Mouse (Mus musculus): ENCODE data around the gene Gm45140. TPM values are rescaled to one million over a fixed set of nuclear protein-coding genes. Genes with fewer than 3 reads are reported as not detected.

Gene Gm45140
- total and polyA plus RNA-seq, 3 experiments: 9.9 to 26.2 TPM; not detected in 1

GRCm38 (mm10) chr6:87759404-87759803 is 76.2 kb downstream of the Gm45140 start:
- peaks cover 0 to 2% of the 10 kb centered on the region in 2 experiments; a peak in 2 of 4 replicates for H3K36me3 ChIP-seq (ENCODE audit: control insufficient read depth in 1 of 2, insufficient read depth in 2 of 2, low read length in 2 of 2)
- H3K4me1 ChIP-seq (ENCODE audit: control insufficient read depth in 1 of 2, insufficient read depth in 2 of 2, low read length in 2 of 2): no peaks in the 10 kb centered on the region; a peak in 1 of 4 replicates
- no peak overlapping the region for H3K4me3 ChIP-seq (ENCODE audit: control insufficient read depth in 1 of 2, insufficient read depth in 1 of 2, low read depth in 2 of 2, low read length in 2 of 2)
- TF ChIP-seq POLR2AphosphoS5 (IDR thresholded peaks at IDR 0.05; ENCODE audit: borderline replicate concordance, low read depth, low read length) (no peak), ZMIZ1 (IDR thresholded peaks at IDR 0.05; ENCODE audit: low read depth, low read length) (no peak), MAZ (IDR thresholded peaks at IDR 0.05; ENCODE audit: low read depth, low read length) (no peak), USF1 (IDR thresholded peaks at IDR 0.05; ENCODE audit: low read depth, low read length) (no peak), KAT2A (conservative IDR thresholded peaks at IDR 0.05; ENCODE audit: low read depth, low read length) (no peak), POLR2AphosphoS2 (IDR thresholded peaks at IDR 0.05; ENCODE audit: low read length) (no peak), MYC (IDR thresholded peaks at IDR 0.05; ENCODE audit: low read depth, low read length) (no peak), CHD2 (IDR thresholded peaks at IDR 0.05; ENCODE audit: low read length) (no peak), ETS1 (IDR thresholded peaks at IDR 0.05; ENCODE audit: low read depth, low read length) (no peak), HCFC1 (IDR thresholded peaks at IDR 0.05; ENCODE audit: low read depth, low read length) (no peak), EP300 (IDR thresholded peaks at IDR 0.05; ENCODE audit: low read depth in 1 of 2, low read length in 2 of 2) (no peak), SIN3A (IDR thresholded peaks at IDR 0.05; ENCODE audit: low read length) (no peak), ZC3H11A (IDR thresholded peaks at IDR 0.05; ENCODE audit: low read depth, low read length) (no peak), ELF1 (IDR thresholded peaks at IDR 0.05; ENCODE audit: low read depth, low read length) (no peak), CHD1 (IDR thresholded peaks at IDR 0.05; ENCODE audit: low read depth, low read length) (no peak), TBP (IDR thresholded peaks at IDR 0.05; ENCODE audit: low read depth, low read length) (no peak), MEF2A (IDR thresholded peaks at IDR 0.05; ENCODE audit: extremely low read depth, insufficient replicate concordance, low read depth, low read length, poor library complexity, severe bottlenecking) (no peak), MAFK (IDR thresholded peaks at IDR 0.05; ENCODE audit: borderline replicate concordance, low read depth, low read length) (no peak), RAD21 (IDR thresholded peaks at IDR 0.05; ENCODE audit: low read depth, low read length) (no peak)
- no peaks in the 10 kb centered on the region for H3K9me3 ChIP-seq (replicated peaks; ENCODE audit: insufficient read depth, low read length)
- H3K79me2 ChIP-seq (ENCODE audit: control insufficient read depth, insufficient read depth, low read length, poor library complexity): no peaks in the 10 kb centered on the region
- no peak overlapping the region for H3K9ac ChIP-seq (ENCODE audit: control insufficient read depth, low read depth, low read length, poor library complexity, severe bottlenecking)
- DNase-seq (ENCODE audit: low read depth, low spot score): no peak
- H3K27ac ChIP-seq (ENCODE audit: control insufficient read depth, low read depth, low read length): no peak overlapping the region
- H3K27me3 ChIP-seq (ENCODE audit: control insufficient read depth in 1 of 2, insufficient read depth in 2 of 2, low read length in 2 of 2): no peaks in the 10 kb centered on the region; a peak in 1 of 4 replicates

- Histone ChIP-seq H3K4me1 (ENCODE audit: control insufficient read depth in 1 of 2, insufficient read depth in 2 of 2, low read length in 2 of 2) (no peaks in the 10 kb centered on the region; a peak in 1 of 4 replicates), H3K27ac (ENCODE audit: control insufficient read depth, low read depth, low read length) (no peak overlapping the region), H3K36me3 (ENCODE audit: control insufficient read depth in 1 of 2, insufficient read depth in 2 of 2, low read length in 2 of 2) (no peaks in the 10 kb centered on the region), H3K4me3 (ENCODE audit: control insufficient read depth in 1 of 2, insufficient read depth in 1 of 2, low read depth in 2 of 2, low read length in 2 of 2) (no peak overlapping the region), H3K27me3 (ENCODE audit: control insufficient read depth in 1 of 2, insufficient read depth in 2 of 2, low read length in 2 of 2) (peaks cover 0 to 2% of the 10 kb centered on the region in 2 experiments; a peak in 2 of 4 replicates), H3K79me2 (ENCODE audit: control insufficient read depth, insufficient read depth, low read length, poor library complexity) (no peaks in the 10 kb centered on the region), H3K9me3 (replicated peaks; ENCODE audit: insufficient read depth, low read length) (no peaks in the 10 kb centered on the region), H3K9ac (ENCODE audit: control insufficient read depth, low read depth, low read length, poor library complexity, severe bottlenecking) (no peak overlapping the region)
- TF ChIP-seq HCFC1 (IDR thresholded peaks at IDR 0.05; ENCODE audit: low read depth, low read length): no peak
- DNase-seq (ENCODE audit: low read depth, low spot score): no peak
Measured at GRCm38 (mm10) chr6:87756896-87757295, 78.7 kb downstream of the Gm45140 start.
